Mouse (Mus musculus): Measurements from ENCODE around the gene Tmem135.

Tmem135 gene

GRCm38 (mm10) chr7:89178601-89179000 lies 225.4 kb downstream of the Tmem135 start:
- DNase-seq (ENCODE audit: low spot score), result no peak

DNA sequence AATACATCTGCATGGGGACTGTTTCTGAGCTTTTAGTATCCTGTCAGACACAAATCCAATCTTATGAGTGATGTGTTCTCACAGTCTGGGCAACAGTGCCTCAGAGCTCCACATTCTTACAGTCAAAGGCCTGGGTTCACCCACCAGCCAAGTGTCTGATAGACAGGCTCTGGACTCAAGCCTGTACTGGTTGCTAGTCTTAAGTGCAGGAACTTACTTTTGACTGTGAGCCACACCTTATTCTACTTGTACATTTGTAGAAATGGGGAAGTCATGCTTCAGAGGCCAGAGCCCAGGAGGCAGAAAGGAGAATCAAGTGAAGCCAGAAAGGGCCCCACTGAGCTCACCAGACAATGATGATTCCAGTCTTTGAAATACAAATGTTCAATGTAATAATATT lies 226.1 kb downstream of the Tmem135 start:
- DNase-seq (ENCODE audit: low spot score), result no peak

GRCm38 (mm10) chr7:89174430-89174829 lies 229.6 kb downstream of the Tmem135 start:
- DNase-seq (ENCODE audit: low spot score), result no peak

DNA sequence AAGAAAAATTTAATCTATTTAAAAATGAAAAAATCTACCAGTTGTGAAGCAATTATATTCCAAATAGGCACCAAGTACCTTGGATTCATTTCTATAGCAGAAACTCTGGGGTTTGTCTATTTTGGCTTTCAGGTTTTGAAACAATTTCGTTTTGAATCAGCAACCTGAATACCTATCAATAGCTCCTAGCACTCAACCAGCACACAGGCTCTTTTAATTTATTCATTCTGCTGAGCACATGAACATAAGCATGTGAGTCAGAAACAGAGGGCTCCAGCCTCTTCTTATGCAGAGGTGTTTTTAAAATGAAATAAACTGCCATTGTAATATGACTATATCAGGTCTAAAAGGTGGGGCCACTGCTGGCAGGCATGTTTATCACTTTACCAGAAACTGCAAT lies 231.0 kb downstream of the Tmem135 start:
- no peak for DNase-seq (ENCODE audit: low spot score)

GRCm38 (mm10) chr7:89171790-89172467 lies 232.1 kb downstream of the Tmem135 start:
- no peak for DNase-seq (ENCODE audit: low spot score)

DNA sequence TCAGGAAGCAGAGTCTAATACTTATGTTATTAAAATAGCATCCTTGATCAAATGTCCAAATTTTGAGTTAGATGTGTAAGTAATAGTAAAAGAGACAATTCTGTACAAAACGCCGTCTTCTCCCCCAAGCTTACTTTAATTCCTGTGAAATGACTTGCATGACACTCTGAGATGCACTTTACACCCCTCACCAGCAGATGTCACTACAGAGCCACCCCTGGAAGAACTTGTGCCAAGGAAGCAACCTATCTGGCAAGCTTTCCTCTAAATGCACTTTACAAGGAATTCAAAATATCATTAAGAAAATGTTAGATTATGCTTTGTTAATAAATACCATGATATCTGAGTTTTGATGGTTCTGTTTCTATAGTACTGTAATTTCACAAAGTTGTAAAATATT lies 235.4 kb downstream of the Tmem135 start:
- DNase-seq (ENCODE audit: low spot score), result peak; percentile 86

GRCm38 (mm10) chr7:89165528-89165927 lies 238.5 kb downstream of the Tmem135 start:
- no peak for DNase-seq (ENCODE audit: low spot score)

GRCm38 (mm10) chr7:89161610-89162378 lies 242.2 kb downstream of the Tmem135 start:
- no peak for DNase-seq (ENCODE audit: low spot score)

DNA sequence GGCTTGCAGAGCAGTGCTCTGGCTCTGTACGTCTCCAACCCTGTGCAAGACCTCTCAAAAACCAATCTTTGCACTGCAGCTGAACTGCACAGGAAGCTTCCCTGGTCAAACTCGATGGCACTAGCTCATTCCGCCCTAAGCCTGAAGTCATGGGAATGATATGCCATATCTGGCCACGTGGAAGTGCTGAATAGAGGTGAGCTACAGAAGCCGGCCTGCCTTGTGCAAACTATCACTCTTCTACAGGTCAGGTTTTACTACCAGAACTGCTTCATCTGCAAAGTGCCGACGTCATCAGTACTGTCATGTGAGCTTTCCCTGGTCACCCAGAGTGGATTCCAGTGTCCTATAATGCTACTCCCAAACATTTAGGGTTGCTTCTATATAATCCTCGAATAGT lies 246.7 kb downstream of the Tmem135 start:
- DNase-seq (ENCODE audit: low spot score), result no peak

- DNase-seq (ENCODE audit: low spot score), result no peak
Measured at GRCm38 (mm10) chr7:89156629-89157028, 247.4 kb downstream of the Tmem135 start.

- no peak for DNase-seq (ENCODE audit: low spot score)
Measured at GRCm38 (mm10) chr7:89155741-89156140, 248.3 kb downstream of the Tmem135 start.

- DNase-seq (ENCODE audit: low spot score), result no peak
Measured at GRCm38 (mm10) chr7:89155223-89155622, 248.8 kb downstream of the Tmem135 start.

- no peak for DNase-seq (ENCODE audit: low spot score)
Measured at GRCm38 (mm10) chr7:89151345-89151744, 252.7 kb downstream of the Tmem135 start.

DNA sequence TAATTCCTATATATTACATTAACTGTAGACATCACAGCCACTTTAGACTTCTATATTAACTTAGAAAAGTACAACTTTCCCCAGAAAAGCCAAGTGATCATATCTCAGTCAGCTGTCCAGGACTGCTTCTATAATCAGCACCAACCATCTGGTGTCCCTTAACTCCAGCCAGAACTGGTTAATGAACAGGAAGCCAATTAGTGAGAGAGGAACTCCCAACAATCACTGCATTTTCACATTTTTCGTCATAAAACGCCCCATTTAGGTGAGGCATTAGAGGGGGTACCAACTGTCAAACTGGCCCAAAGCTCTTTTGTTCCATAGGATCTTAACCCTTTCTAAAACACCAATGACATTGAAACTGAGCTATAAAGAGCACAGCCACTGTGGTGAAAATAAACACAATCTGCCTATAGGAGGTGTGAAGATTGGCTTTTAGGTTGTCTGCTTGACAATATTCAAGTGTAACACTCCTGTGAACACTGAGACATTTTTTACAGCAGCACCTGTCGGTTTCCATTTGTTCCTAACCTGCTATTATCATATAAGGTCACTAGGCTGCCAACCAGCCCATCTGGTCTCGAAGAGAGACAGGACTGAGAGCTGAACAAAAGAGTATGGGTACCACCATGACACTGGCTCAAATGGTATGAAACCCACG lies 263.3 kb downstream of the Tmem135 start:
- no peak for DNase-seq (ENCODE audit: low spot score)

DNA sequence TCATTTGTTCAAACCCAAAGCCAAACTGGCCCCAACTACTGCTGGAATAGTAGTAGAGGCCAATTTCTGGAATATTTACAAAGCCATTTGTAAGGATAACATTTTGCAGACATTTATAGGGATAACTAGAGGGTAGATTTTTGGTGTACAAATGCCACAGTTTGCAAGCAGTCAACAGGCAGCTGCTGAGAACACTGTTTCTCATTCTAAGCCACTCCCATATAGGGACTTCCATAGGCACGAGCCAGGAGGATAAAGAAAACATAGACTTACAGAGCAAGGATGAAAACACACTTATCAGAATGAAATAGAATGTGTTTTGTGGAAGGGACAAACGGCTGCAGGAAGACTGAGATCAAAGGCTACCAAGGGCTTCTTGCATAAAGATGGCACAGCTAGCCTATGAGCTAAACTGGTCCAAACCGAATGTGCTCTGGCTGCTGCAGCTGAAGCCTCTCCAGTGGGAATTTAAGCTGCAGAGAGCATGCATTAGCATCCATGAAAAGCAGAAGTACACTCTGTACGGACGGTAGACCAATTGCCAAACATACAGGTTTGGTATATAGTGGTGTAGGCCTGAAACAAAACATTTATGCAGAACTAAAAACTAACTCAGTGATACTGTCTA lies 269.0 kb downstream of the Tmem135 start:
- no peak for DNase-seq (ENCODE audit: low spot score)

GRCm38 (mm10) chr7:89126063-89126882 lies 277.7 kb downstream of the Tmem135 start:
- peak; percentile 56 for DNase-seq (ENCODE audit: low spot score)

- no peak for DNase-seq (ENCODE audit: low spot score)
Measured at GRCm38 (mm10) chr7:89116261-89116664, 287.8 kb downstream of the Tmem135 start.

- no peak for DNase-seq (ENCODE audit: low spot score)
Measured at GRCm38 (mm10) chr7:89115633-89116032, 288.4 kb downstream of the Tmem135 start.

GRCm38 (mm10) chr7:89106421-89106820 lies 297.6 kb downstream of the Tmem135 start:
- no peak for DNase-seq (ENCODE audit: low spot score)

- DNase-seq (ENCODE audit: low spot score), result no peak
Measured at GRCm38 (mm10) chr7:89099756-89100155, 304.3 kb downstream of the Tmem135 start.
